Mouse (Mus musculus): Measurements from ENCODE around the gene Wdr95. TPM values are rescaled to one million over a fixed set of nuclear protein-coding genes. Genes with fewer than 3 reads are reported as not detected.

Wdr95 gene
- total RNA-seq, 2 experiments from 2014 or later = not detected

- no peak for ATAC-seq (replicated peaks; ENCODE audit: poor library complexity, severe bottlenecking)
These were observed 129.5 kb downstream of the Wdr95 start for GRCm38 (mm10) chr5:149658022-149658421.

GRCm38 (mm10) chr5:149658741-149659413, 130.4 kb downstream of the Wdr95 start:
- ATAC-seq (replicated peaks; ENCODE audit: poor library complexity, severe bottlenecking) = no peak

GRCm38 (mm10) chr5:149659414-149659780, 130.9 kb downstream of the Wdr95 start:
- 0 out of 2 replicates have a peak, but pooled peaks have one; percentile 30 for ATAC-seq (replicated peaks; ENCODE audit: poor library complexity, severe bottlenecking)

- ATAC-seq (replicated peaks; ENCODE audit: poor library complexity, severe bottlenecking) = no peak
These were observed 132.9 kb downstream of the Wdr95 start for GRCm38 (mm10) chr5:149661428-149661827.

Other genes with a start within 250 kb of the Wdr95 start
- gene Medag, start 116.9 kb upstream of the Wdr95 start, total RNA-seq (2014; fragmentation: Nextera tagmentation) = not detected in 2 replicates
- gene Medag, start 116.9 kb upstream of the Wdr95 start, total RNA-seq (2017) = not detected in 2 replicates
- gene Tex26, start 89.0 kb upstream of the Wdr95 start, total RNA-seq (2014; fragmentation: Nextera tagmentation) = not detected in 2 replicates
- gene Tex26, start 89.0 kb upstream of the Wdr95 start, total RNA-seq (2017) = 0.98 TPM in 1 of 2 replicates, not detected in the other
- 44.5 and 46.7 TPM in 2 replicates for gene Hsph1, start 107.7 kb downstream of the Wdr95 start, total RNA-seq (2014; fragmentation: Nextera tagmentation)
- 27.7 and 42.5 TPM in 2 replicates for gene Hsph1, start 107.7 kb downstream of the Wdr95 start, total RNA-seq (2017)
- gene B3glct, start 149.6 kb downstream of the Wdr95 start, total RNA-seq (2014; fragmentation: Nextera tagmentation) = 10.4 and 14.2 TPM in 2 replicates
- gene B3glct, start 149.6 kb downstream of the Wdr95 start, total RNA-seq (2017) = 4.8 and 10.1 TPM in 2 replicates